Comparison of ENCODE assay signal across 10 mouse cellular contexts in genomic region chr8:123021259-123021658, GRCm38 (mm10). TPM values are rescaled to one million over a fixed set of nuclear protein-coding genes. Genes with fewer than 3 reads are reported as not detected.
DNase-seq lines count a peak whose midpoint lies in the region; ATAC-seq and TF ChIP-seq lines count a peak whose summit lies in the region.
"Had no signal": no experiment of that assay in that cellular context is flagged by ENCODE, and none has a peak within 500 bp of the region (broad histone marks: within the 10 kb centered on the region; RNA-seq: fewer than 3 reads in every experiment).

No protein-coding gene starts in this region.

- TF ChIP-seq POLR2A in small intestine, adult 2 months (IDR thresholded peaks at IDR 0.05; ENCODE audit: low read depth, low read length): no peak
- no peak for TF ChIP-seq POLR2A in thymus, adult 2 months (IDR thresholded peaks at IDR 0.05; ENCODE audit: control insufficient read depth, extremely low read depth, insufficient read depth, low read length, poor library complexity)

- WGBS in intestine, postnatal 0 days: 33% methylated on average over 1 of the region's 1 CpGs
- WGBS in small intestine, adult 2 months: 21% methylated on average over 1 of the region's 1 CpGs
- 73% methylated on average over 1 of the region's 1 CpGs for WGBS in thymus, adult 2 months

- H3K4me1 ChIP-seq in intestine, postnatal 0 days (replicated peaks; ENCODE audit: control insufficient read depth, insufficient read depth, low read length): peaks cover 24% of the 10 kb centered on the region
- H3K4me1 ChIP-seq in small intestine, adult 2 months (ENCODE audit: control insufficient read depth, insufficient read depth, insufficient read length, low read length): peaks cover 39% of the 10 kb centered on the region; the same call in 1 of the 2 replicates
- H3K4me1 ChIP-seq in thymus, adult 2 months (replicated peaks; ENCODE audit: control insufficient read depth, insufficient read depth, low read length): peaks cover 30% of the 10 kb centered on the region

- H3K27me3 ChIP-seq in Patski: no peaks in the 10 kb centered on the region
- no peaks in the 10 kb centered on the region for H3K27me3 ChIP-seq in intestine, postnatal 0 days (replicated peaks; ENCODE audit: control insufficient read depth, insufficient read depth, low read length)
- no peaks in the 10 kb centered on the region for H3K27me3 ChIP-seq in small intestine, adult 2 months (ENCODE audit: control insufficient read depth, insufficient read depth, low read length)
- no peaks in the 10 kb centered on the region for H3K27me3 ChIP-seq in thymus, adult 2 months (ENCODE audit: control insufficient read depth, insufficient read depth, low read length)
- H3K27me3 ChIP-seq: neural tube, embryonic 13.5 days had no signal

- DNase-seq in kidney, adult 18-20 months: peak; percentile 30
- DNase-seq in kidney, postnatal 10 days: no peak
- peak; percentile 28 for DNase-seq in Patski (ENCODE audit: low read depth, low spot score)
- DNase-seq in thymus, adult 2 months: no peak
- DNase-seq in B cell, adult 2 months: no peak
- no peak for DNase-seq in retina, embryonic 14.5 days (ENCODE audit: low spot score)
- DNase-seq: left cerebral cortex, postnatal 4 days had no signal

- no peaks in the 10 kb centered on the region for H3K36me3 ChIP-seq in intestine, postnatal 0 days (ENCODE audit: control insufficient read depth, insufficient read depth)
- H3K36me3 ChIP-seq in small intestine, adult 2 months (ENCODE audit: control insufficient read depth, insufficient read depth, low read length): no peaks in the 10 kb centered on the region
- no peaks in the 10 kb centered on the region for H3K36me3 ChIP-seq in thymus, adult 2 months (ENCODE audit: control insufficient read depth, insufficient read depth, low read length)
- H3K36me3 ChIP-seq: neural tube, embryonic 13.5 days had no signal

- TF ChIP-seq CTCF in Patski (IDR thresholded peaks at IDR 0.05): no peak
- TF ChIP-seq CTCF in intestine, postnatal 0 days (IDR thresholded peaks at IDR 0.05; ENCODE audit: low read depth): no peak
- no peak for TF ChIP-seq CTCF in small intestine, adult 2 months (IDR thresholded peaks at IDR 0.05; ENCODE audit: extremely low read depth, insufficient read length, insufficient replicate concordance, low read depth, low read length)
- no peak for TF ChIP-seq CTCF in thymus, adult 2 months (IDR thresholded peaks at IDR 0.05; ENCODE audit: borderline replicate concordance, control insufficient read depth, extremely low read depth, insufficient read depth, low read length, poor library complexity)

- H3K9me3 ChIP-seq in intestine, postnatal 0 days (ENCODE audit: control insufficient read depth): no peaks in the 10 kb centered on the region
- H3K9me3 ChIP-seq: neural tube, embryonic 13.5 days had no signal

- CTCF ChIA-PET in Patski (lab: Charles Lee): interaction anchor here (1.0 to 1.2 kb wide), 3 partner anchors 14 to 31 kb away, joined by 3 read pairs; no protein-coding TSS in a partner anchor

- in situ Hi-C loops in Patski (cut with MboI; ENCODE audit: low pct_unique_long_range_greater_than_20kb): no loop called here

- no peak overlapping the region for H3K4me3 ChIP-seq in intestine, postnatal 0 days (ENCODE audit: low read depth, low read length)
- no peak overlapping the region for H3K4me3 ChIP-seq in small intestine, adult 2 months (ENCODE audit: low read depth, low read length)
- no peak overlapping the region for H3K4me3 ChIP-seq in thymus, adult 2 months (ENCODE audit: control insufficient read depth, insufficient read depth, low read length)
- H3K4me3 ChIP-seq: neural tube, embryonic 13.5 days had no signal

- POLR2A ChIA-PET in Patski (lab: Charles Lee): interaction anchor here (1.0 kb wide), 1 partner anchor 10 kb away, joined by 3 read pairs; no protein-coding TSS in a partner anchor

- H3K4me2 ChIP-seq in intestine, postnatal 0 days (replicated peaks; ENCODE audit: low read depth): no peak overlapping the region
- H3K4me2 ChIP-seq: neural tube, embryonic 13.5 days had no signal

- peak; percentile 26 for ATAC-seq in Patski
- ATAC-seq in intestine, postnatal 0 days: peak; percentile 76

- no peak overlapping the region for H3K9ac ChIP-seq in intestine, postnatal 0 days (ENCODE audit: low read depth, low read length)
- H3K9ac ChIP-seq: neural tube, embryonic 13.5 days had no signal

- peak overlapping the region; percentile 51 for H3K27ac ChIP-seq in intestine, postnatal 0 days (ENCODE audit: low read depth, low read length)
- peak overlapping the region; percentile 75 for H3K27ac ChIP-seq in small intestine, adult 2 months (ENCODE audit: insufficient read depth, low read depth, low read length)
- no peak overlapping the region for H3K27ac ChIP-seq in thymus, adult 2 months (ENCODE audit: control insufficient read depth, insufficient read depth, low read length)

RNA-seq across cellular contexts. Expression of gene Ankrd11, which starts 20.8 kb away (rescaled TPM):
- 76.4 TPM for polyA plus RNA-seq in Patski (2021)
- 41.2 and 47.9 TPM in 2 replicates for polyA plus RNA-seq in intestine, postnatal 0 days (2015; fragmentation: Nextera tagmentation; extraction: Ambion mirVana)
- polyA plus RNA-seq in small intestine, adult 2 months (2012; rRNA removed): 23.9 and 79.9 TPM in 2 replicates
- 118 and 145 TPM in 2 replicates for polyA plus RNA-seq in thymus, adult 2 months (2012; rRNA removed)

RNA-seq across cellular contexts. Expression of gene Spg7, which starts 41.5 kb away (rescaled TPM):
- 143 TPM for polyA plus RNA-seq in Patski (2021)
- 44.7 and 46.1 TPM in 2 replicates for polyA plus RNA-seq in intestine, postnatal 0 days (2015; fragmentation: Nextera tagmentation; extraction: Ambion mirVana)
- 54.1 and 132 TPM in 2 replicates for polyA plus RNA-seq in small intestine, adult 2 months (2012; rRNA removed)
- polyA plus RNA-seq in thymus, adult 2 months (2012; rRNA removed): 126 and 145 TPM in 2 replicates

Comparison
In these comparisons a context has a peak if more than half of its experiments do, and no peak if none do; other contexts are left out.
1. DNase-seq: peak in kidney, adult 18-20 months (single experiment) and Patski (single experiment); none in kidney, postnatal 10 days (single experiment), thymus, adult 2 months (single experiment), B cell, adult 2 months (0 of 2) and retina, embryonic 14.5 days (single experiment).